Mouse (Mus musculus) megakaryocyte, embryonic 14.5 days (primary cell): ENCODE data around the gene 1700092M07Rik. TPM values are rescaled to one million over a fixed set of nuclear protein-coding genes. Genes with fewer than 3 reads are reported as not detected.

Source experiments
- H3K27me3 ChIP-seq: replicated peaks from 2 replicates; pipeline ENCODE3; 2012; ENCODE audit warnings: inconsistent platforms
- H3K36me3 ChIP-seq: replicated peaks from 2 replicates; pipeline ENCODE3; 2012; ENCODE audit warnings: low read length, inconsistent platforms, mixed read lengths
- H3K4me1 ChIP-seq: 2 replicates; pipeline ENCODE4 v1.6.1; 2012; ENCODE audit warnings: inconsistent platforms
- H3K4me3 ChIP-seq: replicated peaks from 2 replicates; pipeline ENCODE3; 2012; ENCODE audit warnings: moderate library complexity, mild to moderate bottlenecking, inconsistent platforms
- H3K9me3 ChIP-seq: 2 replicates; pipeline ENCODE4 v1.6.1; 2012; ENCODE audit warnings: inconsistent platforms
- FLI1 ChIP-seq: IDR thresholded peaks from 2 replicates; pipeline ENCODE4 v1.6.1; 2012; ENCODE audit warnings: low read length, inconsistent platforms, mixed read lengths
- GATA1 ChIP-seq: IDR thresholded peaks from 3 replicates; pipeline ENCODE4 v1.6.1; 2012; ENCODE audit warnings: mixed read lengths, low read length, inconsistent platforms, borderline replicate concordance
- polyA plus RNA-seq: library from polyadenylated mRNA; stranded (reverse); fragments of >175 nt; gene quantifications from 2 replicates; pipeline ENCODE4 v1.2.3, GENCODE M21; 2012; ENCODE audit warnings: low replicate concordance; ENCODE audit not compliant: insufficient read depth

Gene 1700092M07Rik
- 0.86 TPM in 1 of 2 replicates, not detected in the other for polyA plus RNA-seq

DNA sequence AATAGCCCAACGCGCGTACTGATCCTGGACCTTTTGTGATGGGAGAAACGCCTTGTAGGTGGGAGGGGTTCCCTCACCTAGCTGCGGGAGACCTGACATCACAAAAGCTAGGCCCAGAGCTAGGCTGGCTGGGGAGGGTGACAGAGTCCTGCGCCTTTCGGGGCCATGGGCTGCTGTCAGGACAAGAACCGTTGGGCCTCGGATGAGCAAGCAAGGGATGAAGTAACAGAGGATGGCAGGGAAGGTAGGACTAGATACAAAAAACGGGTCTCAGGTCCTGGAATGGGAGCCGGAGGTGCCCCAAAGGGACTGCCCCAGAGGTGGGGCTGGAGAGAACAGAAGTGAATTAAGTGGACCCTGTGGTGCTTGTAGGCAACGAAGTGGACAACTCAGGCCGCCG lies at the start of gene 1700092M07Rik:
1700092M07Rik (plus strand) TSS at position 116 of the 400 bp plus-strand sequence.
- H3K36me3 ChIP-seq: peaks cover 70% of the 10 kb centered on the region
- H3K4me1 ChIP-seq: peaks cover 49% of the 10 kb centered on the region
- H3K9me3 ChIP-seq: no peaks in the 10 kb centered on the region
- H3K4me3 ChIP-seq: peak within 1 kb of the TSS; percentile 99
- no peaks in the 10 kb centered on the region for H3K27me3 ChIP-seq
- TF ChIP-seq GATA1: no peak
- TF ChIP-seq FLI1: no peak

DNA sequence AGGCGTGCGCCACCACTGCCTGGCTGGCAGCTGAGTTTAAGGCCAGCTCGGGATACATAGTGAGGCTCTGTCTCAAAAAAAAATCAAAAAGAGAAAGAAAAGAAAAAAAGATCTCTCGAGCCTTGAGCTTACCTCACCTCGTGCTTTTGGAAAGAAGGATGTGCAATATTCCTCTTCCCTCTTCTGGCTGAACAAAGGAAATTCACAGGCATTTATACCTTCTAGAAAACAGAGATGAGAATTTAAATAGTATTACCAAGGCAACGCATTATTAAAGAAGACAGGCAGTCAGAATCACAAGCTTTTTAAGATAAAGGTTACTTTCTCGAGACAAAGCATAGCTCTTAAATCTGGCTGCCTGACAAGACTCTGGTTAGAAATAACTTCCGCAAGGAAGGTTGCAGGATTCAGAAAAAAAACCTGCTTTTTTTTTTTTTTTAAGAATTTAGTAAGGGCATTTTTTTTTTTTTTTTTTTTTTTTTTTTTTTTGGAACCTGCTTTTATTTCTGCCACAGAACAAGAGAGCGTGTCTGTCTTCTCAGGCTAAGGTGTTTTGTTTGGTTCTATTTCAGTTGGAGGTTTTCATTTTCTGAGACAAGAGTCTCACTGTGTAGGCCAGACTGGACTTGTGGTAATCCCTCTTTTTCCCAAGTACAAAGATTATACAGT lies 48.5 kb upstream of the 1700092M07Rik start:
- TF ChIP-seq FLI1: no peak
- TF ChIP-seq GATA1: no peak
- Histone ChIP-seq H3K27me3 (peaks cover 18% of the 10 kb centered on the region), H3K4me1 (peaks cover 23% of the 10 kb centered on the region), H3K36me3 (no peaks in the 10 kb centered on the region), H3K9me3 (0 out of 2 replicates have a peak, but pooled peaks cover 2% of the 10 kb centered on the region), H3K4me3 (no peak overlapping the region)

DNA sequence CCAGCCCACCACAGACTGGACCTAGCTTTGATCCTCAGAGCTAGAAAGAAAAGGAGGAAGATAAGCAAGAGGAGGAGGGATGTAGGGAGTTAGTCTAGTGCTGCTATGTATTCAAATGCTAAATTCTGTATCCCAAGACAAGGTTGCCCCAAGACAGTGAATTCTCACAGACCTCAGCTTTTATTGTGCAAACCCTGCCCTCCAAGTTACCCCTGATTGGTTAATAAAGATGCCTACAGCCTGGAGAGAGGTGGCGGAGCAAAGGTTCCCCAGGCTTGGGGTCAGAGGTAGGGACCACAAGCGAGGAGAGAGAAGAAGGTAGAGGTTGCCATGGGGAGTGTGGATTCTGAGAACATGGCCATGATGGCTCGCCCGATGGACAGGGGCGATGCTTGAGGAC lies 47.8 kb upstream of the 1700092M07Rik start:
- Histone ChIP-seq H3K9me3 (no peaks in the 10 kb centered on the region), H3K4me1 (peaks cover 23% of the 10 kb centered on the region), H3K27me3 (peaks cover 13% of the 10 kb centered on the region), H3K4me3 (no peak overlapping the region), H3K36me3 (no peaks in the 10 kb centered on the region)
- TF ChIP-seq GATA1: no peak
- TF ChIP-seq FLI1: no peak

GRCm38 (mm10) chr19:8695330-8695729 lies 45.2 kb upstream of the 1700092M07Rik start:
- TF ChIP-seq FLI1 (no peak), GATA1 (no peak)
- H3K4me1 ChIP-seq: peaks cover 18% of the 10 kb centered on the region
- H3K9me3 ChIP-seq: no peaks in the 10 kb centered on the region
- H3K4me3 ChIP-seq: no peak overlapping the region
- peaks cover 9% of the 10 kb centered on the region for H3K27me3 ChIP-seq
- H3K36me3 ChIP-seq: no peaks in the 10 kb centered on the region

- Histone ChIP-seq H3K9me3 (no peaks in the 10 kb centered on the region), H3K27me3 (peaks cover 2% of the 10 kb centered on the region), H3K4me1 (peaks cover 25% of the 10 kb centered on the region), H3K36me3 (no peaks in the 10 kb centered on the region), H3K4me3 (no peak overlapping the region)
- no peak for TF ChIP-seq GATA1
- TF ChIP-seq FLI1: no peak
Observed at GRCm38 (mm10) chr19:8699652-8700051, 40.9 kb upstream of the 1700092M07Rik start.

DNA sequence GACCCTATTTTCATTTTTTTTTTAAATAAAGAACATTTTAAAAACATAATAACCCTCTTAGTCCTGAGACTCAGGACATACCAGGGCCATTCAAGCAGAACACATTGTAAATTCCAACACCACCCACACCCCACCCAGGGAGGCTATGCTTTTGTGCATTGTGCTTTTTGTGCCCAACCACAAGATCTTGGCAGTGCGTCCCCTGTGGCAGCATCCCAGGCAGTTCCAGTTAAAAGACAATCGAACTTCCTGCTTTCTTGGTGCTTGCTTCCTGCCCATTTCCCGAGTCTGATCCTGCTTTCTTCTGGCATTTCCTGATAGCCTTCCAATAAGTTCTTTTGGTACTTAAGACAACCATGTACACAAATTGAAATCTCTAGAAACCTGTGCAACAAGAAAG lies 38.1 kb upstream of the 1700092M07Rik start:
- Histone ChIP-seq H3K27me3 (no peaks in the 10 kb centered on the region), H3K36me3 (peaks cover 23% of the 10 kb centered on the region), H3K9me3 (no peaks in the 10 kb centered on the region), H3K4me3 (no peak overlapping the region), H3K4me1 (peaks cover 27% of the 10 kb centered on the region)
- TF ChIP-seq GATA1: no peak
- no peak for TF ChIP-seq FLI1

- Histone ChIP-seq H3K9me3 (no peaks in the 10 kb centered on the region), H3K4me3 (no peak overlapping the region), H3K36me3 (peaks cover 34% of the 10 kb centered on the region), H3K4me1 (peaks cover 37% of the 10 kb centered on the region), H3K27me3 (no peaks in the 10 kb centered on the region)
- TF ChIP-seq GATA1 (no peak), FLI1 (no peak)
Observed at GRCm38 (mm10) chr19:8703571-8703970, 36.9 kb upstream of the 1700092M07Rik start.

DNA sequence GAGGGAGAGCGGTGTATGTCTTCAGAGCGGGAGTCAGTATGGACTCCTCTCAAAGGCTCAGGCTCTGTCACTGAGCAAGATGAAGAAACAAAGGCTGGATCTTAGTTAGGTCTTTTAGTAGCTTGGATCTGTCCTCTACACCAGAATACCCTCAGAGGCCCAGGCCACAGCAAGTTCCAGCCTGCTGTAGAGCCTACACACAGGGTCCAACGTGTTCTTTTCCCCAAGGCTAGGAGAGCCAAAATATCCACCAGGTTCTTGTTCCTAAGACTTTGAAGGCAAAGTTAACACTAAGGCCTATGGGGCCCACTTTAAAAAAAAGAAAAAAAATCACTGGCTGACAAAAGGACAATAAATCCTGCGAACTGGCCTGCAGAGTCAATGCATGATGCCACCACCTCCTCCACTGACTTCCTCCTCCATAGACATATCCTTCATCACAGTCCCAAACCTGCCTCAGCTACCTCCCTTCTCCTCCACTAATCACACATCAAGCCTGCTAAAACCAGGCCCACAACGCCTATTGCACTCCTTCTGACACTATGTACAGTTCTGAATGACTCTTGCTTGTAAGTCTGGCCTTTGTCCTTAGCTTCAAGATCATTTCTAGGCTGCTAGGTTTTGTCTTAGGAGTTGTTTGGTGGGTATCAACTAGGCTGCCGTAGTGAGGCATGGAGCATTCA lies 35.4 kb upstream of the 1700092M07Rik start:
- no peak overlapping the region for H3K4me3 ChIP-seq
- H3K9me3 ChIP-seq: no peaks in the 10 kb centered on the region
- peaks cover 50% of the 10 kb centered on the region for H3K36me3 ChIP-seq
- no peak for TF ChIP-seq GATA1
- no peak for TF ChIP-seq FLI1
- no peaks in the 10 kb centered on the region for H3K27me3 ChIP-seq
- peaks cover 53% of the 10 kb centered on the region for H3K4me1 ChIP-seq

GRCm38 (mm10) chr19:8706132-8706667 lies 34.3 kb upstream of the 1700092M07Rik start:
- Histone ChIP-seq H3K4me3 (no peak overlapping the region), H3K9me3 (no peaks in the 10 kb centered on the region), H3K27me3 (no peaks in the 10 kb centered on the region), H3K36me3 (peaks cover 61% of the 10 kb centered on the region), H3K4me1 (peaks cover 63% of the 10 kb centered on the region)
- TF ChIP-seq FLI1 (no peak), GATA1 (no peak)

GRCm38 (mm10) chr19:8706930-8707329 lies 33.6 kb upstream of the 1700092M07Rik start:
- Histone ChIP-seq H3K36me3 (peaks cover 68% of the 10 kb centered on the region), H3K9me3 (no peaks in the 10 kb centered on the region), H3K4me1 (peaks cover 68% of the 10 kb centered on the region), H3K4me3 (no peak overlapping the region), H3K27me3 (no peaks in the 10 kb centered on the region)
- no peak for TF ChIP-seq GATA1
- TF ChIP-seq FLI1: no peak
